ENCODE assay signal across 21 mouse cellular contexts in the genomic region with DNA sequence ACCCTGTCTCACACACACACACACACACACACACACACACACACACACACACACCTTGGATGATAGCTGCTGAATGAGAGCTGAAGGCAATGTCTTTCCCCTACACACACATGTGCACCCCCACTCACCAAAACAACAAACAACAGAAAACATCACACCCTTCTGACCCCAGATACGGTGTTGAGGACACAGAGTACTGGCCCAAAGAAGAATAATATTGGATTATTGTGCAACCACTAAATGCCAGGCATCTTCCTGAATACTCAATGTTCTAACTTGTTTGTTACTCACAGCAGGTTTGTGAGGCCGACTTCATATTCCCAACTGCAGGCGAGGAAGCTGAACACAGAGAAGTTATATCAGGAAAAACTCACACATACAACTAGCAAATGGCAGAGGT.
DNase-seq lines count a peak whose midpoint lies in the region; ATAC-seq and TF ChIP-seq lines count a peak whose summit lies in the region.
"Had no signal": no experiment of that assay in that cellular context is flagged by ENCODE, and none has a peak within 500 bp of the region (broad histone marks: within the 10 kb centered on the region; RNA-seq: fewer than 3 reads in every experiment).

No protein-coding gene starts in this region.

- no peak overlapping the region for H3K4me3 ChIP-seq in liver, postnatal 0 days (ENCODE audit: low read depth, low read length)
- no peak overlapping the region for H3K4me3 ChIP-seq in liver, embryonic 11.5 days (ENCODE audit: low read depth, low read length)
- H3K4me3 ChIP-seq in lung, postnatal 0 days (ENCODE audit: low read depth, low read length) = no peak overlapping the region

- H3K36me3 ChIP-seq in liver, postnatal 0 days (replicated peaks; ENCODE audit: insufficient read depth, low read length) = no peaks in the 10 kb centered on the region
- no peaks in the 10 kb centered on the region for H3K36me3 ChIP-seq in liver, embryonic 11.5 days (ENCODE audit: control insufficient read depth, insufficient read depth, low read length)
- H3K36me3 ChIP-seq in lung, postnatal 0 days (ENCODE audit: insufficient read depth, low read length) = no peaks in the 10 kb centered on the region
- H3K36me3 ChIP-seq: G1E had no signal

- no peak for DNase-seq in liver, postnatal 0 days
- DNase-seq in liver, embryonic 11.5 days (ENCODE audit: low spot score) = no peak
- DNase-seq in lung, postnatal 0 days (ENCODE audit: low spot score) = peak; percentile 29
- no peak for DNase-seq in lung, postnatal 10 days
- peak; percentile 9 for DNase-seq in lung, postnatal 36 days
- DNase-seq in lung, postnatal 25 days (ENCODE audit: low spot score) = no peak
- DNase-seq: adrenal gland, adult 2 months; adrenal gland, adult 8-10 months; adrenal gland, postnatal 10 days; adrenal gland, postnatal 14 days; adrenal gland, postnatal 25 days; adrenal gland, postnatal 36 days; B cell, adult 2 months; cerebellum, adult 11 months; cerebellum, adult 11-12 months; cerebellum, adult 18-20 months had no signal

- no peak overlapping the region for H3K4me2 ChIP-seq in liver, postnatal 0 days (ENCODE audit: low read depth, low read length)
- H3K4me2 ChIP-seq in liver, embryonic 11.5 days = no peak overlapping the region
- no peak overlapping the region for H3K4me2 ChIP-seq in lung, postnatal 0 days (replicated peaks; ENCODE audit: low read depth, low read length)

- 72% methylated on average over 3 of the region's 3 CpGs for WGBS in liver, postnatal 0 days (ENCODE audit: insufficient replicate concordance)
- WGBS in liver, embryonic 11.5 days = 82% methylated on average over 3 of the region's 3 CpGs
- 82% methylated on average over 3 of the region's 3 CpGs for WGBS in lung, postnatal 0 days

- peak; percentile 83 for ATAC-seq in liver, postnatal 0 days
- ATAC-seq in liver, embryonic 11.5 days (replicated peaks; ENCODE audit: low FRiP score) = no peak
- peak; percentile 38; the same call in 1 of the 2 replicates for ATAC-seq in lung, postnatal 0 days
- ATAC-seq: activated CD4-positive, CD25-positive, alpha-beta regulatory T cell, adult 4 months; CD4-positive, CD25-positive, alpha-beta regulatory T cell, adult 4 months; Patski had no signal

- no peak overlapping the region for H3K27ac ChIP-seq in liver, postnatal 0 days (ENCODE audit: low read depth)
- H3K27ac ChIP-seq in liver, embryonic 11.5 days (ENCODE audit: low read depth, low read length) = no peak overlapping the region
- H3K27ac ChIP-seq in lung, postnatal 0 days (ENCODE audit: low read length) = no peak overlapping the region

- H3K27me3 ChIP-seq in liver, postnatal 0 days (ENCODE audit: insufficient read depth, low read length) = no peaks in the 10 kb centered on the region
- no peaks in the 10 kb centered on the region for H3K27me3 ChIP-seq in liver, embryonic 11.5 days (replicated peaks; ENCODE audit: control insufficient read depth, insufficient read depth, low read length)
- H3K27me3 ChIP-seq in lung, postnatal 0 days (replicated peaks; ENCODE audit: insufficient read depth, low read length) = no peaks in the 10 kb centered on the region
- H3K27me3 ChIP-seq: CH12.LX had no signal

- no peaks in the 10 kb centered on the region for H3K9me3 ChIP-seq in liver, postnatal 0 days (ENCODE audit: low read length)
- H3K9me3 ChIP-seq in liver, embryonic 11.5 days (ENCODE audit: control insufficient read depth, low read length) = no peaks in the 10 kb centered on the region
- H3K9me3 ChIP-seq in lung, postnatal 0 days (ENCODE audit: low read length) = no peaks in the 10 kb centered on the region

- no peaks in the 10 kb centered on the region for H3K4me1 ChIP-seq in liver, postnatal 0 days (ENCODE audit: insufficient read depth)
- H3K4me1 ChIP-seq in liver, embryonic 11.5 days (replicated peaks; ENCODE audit: control insufficient read depth, insufficient read depth, low read length) = no peaks in the 10 kb centered on the region
- no peaks in the 10 kb centered on the region for H3K4me1 ChIP-seq in lung, postnatal 0 days (ENCODE audit: insufficient read depth, low read depth, low read length)

- TF ChIP-seq CTCF in liver, postnatal 0 days (IDR thresholded peaks at IDR 0.05; ENCODE audit: low read depth) = no peak
- no peak for TF ChIP-seq CTCF in lung, postnatal 0 days (IDR thresholded peaks at IDR 0.05)

- H3K9ac ChIP-seq in liver, postnatal 0 days (replicated peaks) = no peak overlapping the region
- H3K9ac ChIP-seq in liver, embryonic 11.5 days (ENCODE audit: low read depth, low read length) = no peak overlapping the region
- H3K9ac ChIP-seq in lung, postnatal 0 days (replicated peaks; ENCODE audit: low read depth) = no peak overlapping the region

- peak; percentile 54 for TF ChIP-seq EP300 in liver, postnatal 0 days (IDR thresholded peaks at IDR 0.05; ENCODE audit: low read depth)
- TF ChIP-seq EP300 in lung, postnatal 0 days (IDR thresholded peaks at IDR 0.05) = peak; percentile 86

Comparison
In these comparisons a context has a peak if more than half of its experiments do, and no peak if none do; other contexts are left out.
1. DNase-seq: peak in lung, postnatal 0 days (single experiment) and lung, postnatal 36 days (single experiment); none in liver, postnatal 0 days (single experiment), liver, embryonic 11.5 days (single experiment), lung, postnatal 10 days (single experiment) and lung, postnatal 25 days (single experiment).